In genomic region chr4:133609719-133610118, GRCm38 (mm10) we compare ENCODE assay signal across 8 mouse cellular contexts. TPM values are rescaled to one million over a fixed set of nuclear protein-coding genes. Genes with fewer than 3 reads are reported as not detected.
A peak's percentile ranks its signal among the peaks of the same experiment; 100 is the strongest.
DNase-seq lines count a peak whose midpoint lies in the region; ATAC-seq and TF ChIP-seq lines count a peak whose summit lies in the region.

No protein-coding gene starts in this region.

- no peak overlapping the region for H3K4me2 ChIP-seq in embryonic facial prominence, embryonic 13.5 days
- no peak overlapping the region for H3K4me2 ChIP-seq in heart, postnatal 0 days (ENCODE audit: low read depth, low read length)
- H3K4me2 ChIP-seq in liver, postnatal 0 days (ENCODE audit: low read depth, low read length): no peak overlapping the region

- H3K4me3 ChIP-seq in embryonic facial prominence, embryonic 13.5 days: no peak overlapping the region
- H3K4me3 ChIP-seq in heart, postnatal 0 days (ENCODE audit: low read depth, low read length): no peak overlapping the region
- H3K4me3 ChIP-seq in liver, postnatal 0 days (ENCODE audit: low read depth, low read length): no peak overlapping the region

- no peak overlapping the region for H3K27ac ChIP-seq in embryonic facial prominence, embryonic 13.5 days
- no peak overlapping the region for H3K27ac ChIP-seq in heart, postnatal 0 days (ENCODE audit: low read depth)
- no peak overlapping the region for H3K27ac ChIP-seq in liver, postnatal 0 days (ENCODE audit: low read depth)

- peak; percentile 63 for ATAC-seq in CD4-positive, CD25-positive, alpha-beta regulatory T cell, adult 4 months
- ATAC-seq in embryonic facial prominence, embryonic 13.5 days (ENCODE audit: insufficient number of reproducible peaks, insufficient read depth, low FRiP score, low TSS enrichment, low read depth): 0 out of 2 replicates have a peak, but pooled peaks have one; percentile 32
- peak; percentile 70 for ATAC-seq in heart, postnatal 0 days (ENCODE audit: insufficient read depth, low read depth)
- peak; percentile 73 for ATAC-seq in liver, postnatal 0 days

- peak; percentile 89 for DNase-seq in adrenal gland, postnatal 25 days
- DNase-seq in heart, postnatal 0 days (ENCODE audit: low spot score): no peak
- DNase-seq in kidney, postnatal 25 days: peak; percentile 90 to 93
- DNase-seq in liver, postnatal 0 days: peak; percentile 91
- DNase-seq in retina, adult 2 months (ENCODE audit: low read depth, low spot score): peak; percentile 20
- peak; percentile 58 to 89 for DNase-seq in thymus, postnatal 10 days (ENCODE audit: low spot score in 2 of 2)

- 18% methylated on average over 6 of the region's 6 CpGs for WGBS in embryonic facial prominence, embryonic 13.5 days
- 16% methylated on average over 6 of the region's 6 CpGs for WGBS in heart, postnatal 0 days
- 13% methylated on average over 6 of the region's 6 CpGs for WGBS in liver, postnatal 0 days (ENCODE audit: insufficient replicate concordance)

- H3K9me3 ChIP-seq in embryonic facial prominence, embryonic 13.5 days: no peaks in the 10 kb centered on the region; the same call in 1 of the 2 replicates
- H3K9me3 ChIP-seq in heart, postnatal 0 days (replicated peaks; ENCODE audit: control insufficient read depth, low read length): no peaks in the 10 kb centered on the region
- no peaks in the 10 kb centered on the region for H3K9me3 ChIP-seq in liver, postnatal 0 days (ENCODE audit: low read length)

- H3K9ac ChIP-seq in embryonic facial prominence, embryonic 13.5 days: no peak overlapping the region
- no peak overlapping the region for H3K9ac ChIP-seq in heart, postnatal 0 days (replicated peaks; ENCODE audit: low read depth, low read length)
- no peak overlapping the region for H3K9ac ChIP-seq in liver, postnatal 0 days (replicated peaks)

- no peak for TF ChIP-seq EP300 in heart, postnatal 0 days (IDR thresholded peaks at IDR 0.05; ENCODE audit: low read depth)
- TF ChIP-seq EP300 in liver, postnatal 0 days (IDR thresholded peaks at IDR 0.05; ENCODE audit: low read depth): no peak

- H3K4me1 ChIP-seq in embryonic facial prominence, embryonic 13.5 days: peaks cover 15% of the 10 kb centered on the region; the same call in 1 of the 2 replicates
- H3K4me1 ChIP-seq in heart, postnatal 0 days (ENCODE audit: control insufficient read depth, insufficient read depth): no peaks in the 10 kb centered on the region
- H3K4me1 ChIP-seq in liver, postnatal 0 days (ENCODE audit: insufficient read depth): 0 out of 2 replicates have a peak, but pooled peaks cover 7% of the 10 kb centered on the region

- no peaks in the 10 kb centered on the region for H3K27me3 ChIP-seq in embryonic facial prominence, embryonic 13.5 days
- H3K27me3 ChIP-seq in heart, postnatal 0 days (ENCODE audit: control insufficient read depth, insufficient read depth, low read length): no peaks in the 10 kb centered on the region
- no peaks in the 10 kb centered on the region for H3K27me3 ChIP-seq in liver, postnatal 0 days (ENCODE audit: insufficient read depth, low read length)

- TF ChIP-seq CTCF in heart, postnatal 0 days (IDR thresholded peaks at IDR 0.05; ENCODE audit: low read depth): peak; percentile 87
- TF ChIP-seq CTCF in liver, postnatal 0 days (IDR thresholded peaks at IDR 0.05; ENCODE audit: low read depth): peak; percentile 96

- peaks cover 87% of the 10 kb centered on the region for H3K36me3 ChIP-seq in embryonic facial prominence, embryonic 13.5 days
- H3K36me3 ChIP-seq in heart, postnatal 0 days (replicated peaks; ENCODE audit: control insufficient read depth, insufficient read depth, low read length): peaks cover 28% of the 10 kb centered on the region
- H3K36me3 ChIP-seq in liver, postnatal 0 days (replicated peaks; ENCODE audit: insufficient read depth, low read length): peaks cover 42% of the 10 kb centered on the region

RNA-seq across cellular contexts. Expression of gene Sfn, which starts 7.8 kb away (rescaled TPM):
- 10 to 100 TPM; 24.7 to 29.7 TPM for polyA plus RNA-seq in CD4-positive, CD25-positive, alpha-beta regulatory T cell, adult 4 months (2017; shearing (Covaris generic))
- total RNA-seq in adrenal gland, postnatal 25 days (2021): 1.3 and 1.7 TPM in 2 replicates
- 130 and 142 TPM in 2 replicates for polyA plus RNA-seq in embryonic facial prominence, embryonic 13.5 days (2015; fragmentation: Nextera tagmentation; extraction: Ambion mirVana)
- total RNA-seq in heart, postnatal 0 days (2014; rRNA removed; ENCODE audit: low replicate concordance): 2.6 and 6.8 TPM in 2 replicates
- 0.18 and 0.37 TPM in 2 replicates for polyA plus RNA-seq in heart, postnatal 0 days (2015; fragmentation: Nextera tagmentation; extraction: Ambion mirVana)
- 0.40 and 0.59 TPM in 2 replicates for polyA plus RNA-seq in liver, postnatal 0 days (2015; fragmentation: Nextera tagmentation; extraction: Ambion mirVana)

RNA-seq across cellular contexts. Expression of gene Gpn2, which starts 25.6 kb away (rescaled TPM):
- 1 to 10 TPM; 6.3 to 8.3 TPM for polyA plus RNA-seq in CD4-positive, CD25-positive, alpha-beta regulatory T cell, adult 4 months (2017; shearing (Covaris generic))
- 15.8 and 16.1 TPM in 2 replicates for total RNA-seq in adrenal gland, postnatal 25 days (2021)
- polyA plus RNA-seq in embryonic facial prominence, embryonic 13.5 days (2015; fragmentation: Nextera tagmentation; extraction: Ambion mirVana): 16.4 and 21.2 TPM in 2 replicates
- 8.9 and 17.2 TPM in 2 replicates for total RNA-seq in heart, postnatal 0 days (2014; rRNA removed; ENCODE audit: low replicate concordance)
- polyA plus RNA-seq in heart, postnatal 0 days (2015; fragmentation: Nextera tagmentation; extraction: Ambion mirVana): 8.6 and 8.8 TPM in 2 replicates
- polyA plus RNA-seq in liver, postnatal 0 days (2015; fragmentation: Nextera tagmentation; extraction: Ambion mirVana): 10.2 and 10.9 TPM in 2 replicates

RNA-seq across cellular contexts. Expression of gene Gpatch3, which starts 35.2 kb away (rescaled TPM):
- polyA plus RNA-seq in CD4-positive, CD25-positive, alpha-beta regulatory T cell, adult 4 months (2017; shearing (Covaris generic)): 1 to 10 TPM in 1 of 2 experiments, under 1 TPM in 1; 0.51 to 1.4 TPM
- 5.9 and 8.3 TPM in 2 replicates for total RNA-seq in adrenal gland, postnatal 25 days (2021)
- 9.5 and 9.9 TPM in 2 replicates for polyA plus RNA-seq in embryonic facial prominence, embryonic 13.5 days (2015; fragmentation: Nextera tagmentation; extraction: Ambion mirVana)
- total RNA-seq in heart, postnatal 0 days (2014; rRNA removed; ENCODE audit: low replicate concordance): 8.2 and 9.4 TPM in 2 replicates
- 3.5 and 3.6 TPM in 2 replicates for polyA plus RNA-seq in heart, postnatal 0 days (2015; fragmentation: Nextera tagmentation; extraction: Ambion mirVana)
- polyA plus RNA-seq in liver, postnatal 0 days (2015; fragmentation: Nextera tagmentation; extraction: Ambion mirVana): 4.5 and 5.3 TPM in 2 replicates

RNA-seq across cellular contexts. Expression of gene Zdhhc18, which starts 40.2 kb away (rescaled TPM):
- polyA plus RNA-seq in CD4-positive, CD25-positive, alpha-beta regulatory T cell, adult 4 months (2017; shearing (Covaris generic)): 10 to 100 TPM; 20.2 to 22.3 TPM
- 20.9 and 23.0 TPM in 2 replicates for total RNA-seq in adrenal gland, postnatal 25 days (2021)
- 3.9 and 4.2 TPM in 2 replicates for polyA plus RNA-seq in embryonic facial prominence, embryonic 13.5 days (2015; fragmentation: Nextera tagmentation; extraction: Ambion mirVana)
- total RNA-seq in heart, postnatal 0 days (2014; rRNA removed; ENCODE audit: low replicate concordance): 11.4 and 21.8 TPM in 2 replicates
- 1.7 and 2.3 TPM in 2 replicates for polyA plus RNA-seq in heart, postnatal 0 days (2015; fragmentation: Nextera tagmentation; extraction: Ambion mirVana)
- 2.1 and 2.6 TPM in 2 replicates for polyA plus RNA-seq in liver, postnatal 0 days (2015; fragmentation: Nextera tagmentation; extraction: Ambion mirVana)

RNA-seq across cellular contexts. Expression of gene Nr0b2, which starts 56.5 kb away (rescaled TPM):
- polyA plus RNA-seq in CD4-positive, CD25-positive, alpha-beta regulatory T cell, adult 4 months (2017; shearing (Covaris generic)): under 1 TPM in 1 of 2 experiments, not detected in 1; 0.28 TPM
- 55.6 and 58.0 TPM in 2 replicates for total RNA-seq in adrenal gland, postnatal 25 days (2021)
- not detected in 2 replicates for polyA plus RNA-seq in embryonic facial prominence, embryonic 13.5 days (2015; fragmentation: Nextera tagmentation; extraction: Ambion mirVana)
- 11.1 and 36.4 TPM in 2 replicates for total RNA-seq in heart, postnatal 0 days (2014; rRNA removed; ENCODE audit: low replicate concordance)
- polyA plus RNA-seq in heart, postnatal 0 days (2015; fragmentation: Nextera tagmentation; extraction: Ambion mirVana): 30.8 and 32.2 TPM in 2 replicates
- 32.7 and 44.1 TPM in 2 replicates for polyA plus RNA-seq in liver, postnatal 0 days (2015; fragmentation: Nextera tagmentation; extraction: Ambion mirVana)

Comparison
In these comparisons a context has a peak if more than half of its experiments do, and no peak if none do; other contexts are left out.
1. RNA of gene Sfn, which starts 7.8 kb away (polyA plus RNA-seq): 130 to 142 TPM in embryonic facial prominence, embryonic 13.5 days and 24.7 to 29.7 TPM in CD4-positive, CD25-positive, alpha-beta regulatory T cell, adult 4 months; 0.40 to 0.59 TPM in liver, postnatal 0 days and 0.18 to 0.37 TPM in heart, postnatal 0 days; every median in the first group is over 10 times any median in the second.
2. Peak in every context shown above with its lines, with median percentiles within 50 percentile points of each other: ATAC-seq.